In the genomic region with DNA sequence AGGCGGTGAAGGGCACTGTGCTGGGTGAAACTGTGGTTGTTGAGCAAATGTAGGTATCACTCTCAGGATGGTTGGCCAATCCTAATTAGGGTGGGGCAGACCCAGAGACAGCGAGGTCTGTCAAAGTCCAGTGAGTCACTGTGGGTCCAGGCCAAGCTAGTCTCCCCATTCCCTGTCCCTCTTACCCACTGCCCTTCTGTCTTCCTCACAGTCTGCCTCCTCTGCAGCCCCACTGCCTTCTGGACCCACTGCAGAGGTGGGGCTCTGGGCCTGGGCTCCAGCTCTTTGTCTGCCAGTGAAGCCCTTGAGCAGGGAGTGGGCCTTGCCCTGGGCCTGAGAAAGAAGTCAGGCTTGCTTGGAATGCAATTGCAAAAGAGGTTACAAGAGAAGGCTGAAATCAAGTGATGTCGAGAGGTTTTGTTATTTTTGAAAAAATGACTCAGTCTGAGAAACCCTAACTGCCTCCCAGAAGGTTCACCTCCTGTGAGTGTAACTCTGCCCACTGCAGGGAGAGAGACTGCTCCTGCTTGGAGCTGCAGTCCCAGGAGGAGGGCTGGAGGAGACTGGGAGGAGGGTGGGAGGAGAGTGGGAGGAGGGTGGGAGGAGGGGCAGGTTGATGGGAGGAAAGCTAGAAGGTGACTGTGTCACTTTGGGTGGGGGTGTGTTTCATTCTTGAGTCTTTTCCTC, we compare ENCODE assay signal across 9 mouse cellular contexts.
A peak's percentile ranks its signal among the peaks of the same experiment; 100 is the strongest.
DNase-seq lines count a peak whose midpoint lies in the region; ATAC-seq and TF ChIP-seq lines count a peak whose summit lies in the region.
"Had no signal": no experiment of that assay in that cellular context is flagged by ENCODE, and none has a peak within 500 bp of the region (broad histone marks: within the 10 kb centered on the region; RNA-seq: fewer than 3 reads in every experiment).

No protein-coding gene starts in this region.

- H3K4me2 ChIP-seq in embryonic facial prominence, embryonic 12.5 days (replicated peaks) = no peak overlapping the region
- H3K4me2 ChIP-seq in intestine, embryonic 14.5 days (ENCODE audit: low read length) = no peak overlapping the region
- no peak overlapping the region for H3K4me2 ChIP-seq in hindbrain, postnatal 0 days (ENCODE audit: low read depth, low read length)

- no peak for DNase-seq in embryonic facial prominence, embryonic 10.5 days (ENCODE audit: low spot score)
- peak; percentile 45 for DNase-seq in MN1 (ENCODE audit: low spot score)
- DNase-seq in intestine, embryonic 14.5 days (ENCODE audit: low spot score) = no peak
- peak; percentile 88 for DNase-seq in lung, postnatal 25 days (ENCODE audit: low spot score)
- DNase-seq in layer of hippocampus, adult 18-20 months (ENCODE audit: low spot score in 2 of 2) = no peak
- no peak for DNase-seq in spleen, postnatal 14 days (ENCODE audit: low spot score in 2 of 2)
- no peak for DNase-seq in hindbrain, postnatal 0 days (ENCODE audit: low spot score)

- TF ChIP-seq CTCF in hindbrain, postnatal 0 days (IDR thresholded peaks at IDR 0.05; ENCODE audit: low read depth) = no peak

- no peaks in the 10 kb centered on the region for H3K36me3 ChIP-seq in embryonic facial prominence, embryonic 12.5 days
- no peaks in the 10 kb centered on the region for H3K36me3 ChIP-seq in embryonic facial prominence, embryonic 10.5 days (replicated peaks)
- H3K36me3 ChIP-seq in intestine, embryonic 14.5 days (ENCODE audit: control insufficient read depth, insufficient read depth, low read length) = no peaks in the 10 kb centered on the region
- H3K36me3 ChIP-seq in hindbrain, postnatal 0 days (ENCODE audit: insufficient read depth, low read length) = no peaks in the 10 kb centered on the region

- H3K27me3 ChIP-seq in embryonic facial prominence, embryonic 12.5 days = no peaks in the 10 kb centered on the region
- H3K27me3 ChIP-seq in embryonic facial prominence, embryonic 10.5 days (replicated peaks; ENCODE audit: low read depth, poor library complexity, severe bottlenecking) = no peaks in the 10 kb centered on the region
- H3K27me3 ChIP-seq in intestine, embryonic 14.5 days (replicated peaks; ENCODE audit: control insufficient read depth, insufficient read depth, low read length) = no peaks in the 10 kb centered on the region
- no peaks in the 10 kb centered on the region for H3K27me3 ChIP-seq in hindbrain, postnatal 0 days (ENCODE audit: insufficient read depth, low read length)

- peaks cover 13% of the 10 kb centered on the region; the same call in 1 of the 2 replicates for H3K4me1 ChIP-seq in embryonic facial prominence, embryonic 12.5 days
- peaks cover 15% of the 10 kb centered on the region for H3K4me1 ChIP-seq in embryonic facial prominence, embryonic 10.5 days
- H3K4me1 ChIP-seq in intestine, embryonic 14.5 days (replicated peaks; ENCODE audit: control insufficient read depth, insufficient read depth, low read length) = 0 out of 2 replicates have a peak, but pooled peaks cover 10% of the 10 kb centered on the region
- peaks cover 9% of the 10 kb centered on the region for H3K4me1 ChIP-seq in hindbrain, postnatal 0 days (ENCODE audit: insufficient read depth, low read length)

- no peak overlapping the region for H3K4me3 ChIP-seq in embryonic facial prominence, embryonic 12.5 days
- H3K4me3 ChIP-seq in embryonic facial prominence, embryonic 10.5 days = no peak overlapping the region
- H3K4me3 ChIP-seq in intestine, embryonic 14.5 days (ENCODE audit: low read depth, low read length) = no peak overlapping the region
- H3K4me3 ChIP-seq in hindbrain, postnatal 0 days (ENCODE audit: low read length) = no peak overlapping the region
- H3K4me3 ChIP-seq: left cerebral cortex, adult 2 months had no signal

- no peak; the same call in 1 of the 2 replicates for ATAC-seq in embryonic facial prominence, embryonic 12.5 days (ENCODE audit: insufficient number of reproducible peaks, insufficient read depth, low FRiP score, low TSS enrichment)
- 0 out of 2 replicates have a peak, but pooled peaks have one; percentile 17 for ATAC-seq in intestine, embryonic 14.5 days (replicated peaks; ENCODE audit: low FRiP score, low TSS enrichment, low read depth)
- no peak for ATAC-seq in hindbrain, postnatal 0 days

- 60% methylated on average over 3 of the region's 3 CpGs for WGBS in embryonic facial prominence, embryonic 12.5 days
- 71% methylated on average over 3 of the region's 3 CpGs for WGBS in embryonic facial prominence, embryonic 10.5 days
- WGBS in intestine, embryonic 14.5 days = 60% methylated on average over 3 of the region's 3 CpGs
- 69% methylated on average over 3 of the region's 3 CpGs for WGBS in hindbrain, postnatal 0 days

- peak overlapping the region; percentile 69 for H3K27ac ChIP-seq in embryonic facial prominence, embryonic 12.5 days
- no peak overlapping the region; the same call in 1 of the 2 replicates for H3K27ac ChIP-seq in embryonic facial prominence, embryonic 10.5 days (replicated peaks)
- H3K27ac ChIP-seq in intestine, embryonic 14.5 days (ENCODE audit: low read depth) = peak overlapping the region; percentile 51; the same call in 1 of the 2 replicates
- no peak overlapping the region for H3K27ac ChIP-seq in hindbrain, postnatal 0 days
- H3K27ac ChIP-seq: left cerebral cortex, adult 2 months had no signal

- no peaks in the 10 kb centered on the region for H3K9me3 ChIP-seq in embryonic facial prominence, embryonic 12.5 days
- H3K9me3 ChIP-seq in embryonic facial prominence, embryonic 10.5 days = no peaks in the 10 kb centered on the region
- no peaks in the 10 kb centered on the region for H3K9me3 ChIP-seq in intestine, embryonic 14.5 days (ENCODE audit: control insufficient read depth, low read length)
- no peaks in the 10 kb centered on the region for H3K9me3 ChIP-seq in hindbrain, postnatal 0 days (ENCODE audit: low read length)

- no peak overlapping the region; the same call in 1 of the 2 replicates for H3K9ac ChIP-seq in embryonic facial prominence, embryonic 12.5 days
- no peak overlapping the region for H3K9ac ChIP-seq in intestine, embryonic 14.5 days (ENCODE audit: low read length)
- H3K9ac ChIP-seq in hindbrain, postnatal 0 days (replicated peaks; ENCODE audit: low read length) = no peak overlapping the region

Comparison
In these comparisons a context has a peak if more than half of its experiments do, and no peak if none do; other contexts are left out.
1. H3K27ac ChIP-seq: peak in embryonic facial prominence, embryonic 12.5 days (single experiment) and intestine, embryonic 14.5 days (single experiment); none in embryonic facial prominence, embryonic 10.5 days (single experiment) and hindbrain, postnatal 0 days (single experiment).
2. DNase-seq: peak in MN1 (single experiment) and lung, postnatal 25 days (single experiment); none in embryonic facial prominence, embryonic 10.5 days (single experiment), intestine, embryonic 14.5 days (single experiment), layer of hippocampus, adult 18-20 months (0 of 2), spleen, postnatal 14 days (0 of 2) and hindbrain, postnatal 0 days (single experiment).